28 mouse cellular contexts compared by ENCODE assay signal in the genomic region with DNA sequence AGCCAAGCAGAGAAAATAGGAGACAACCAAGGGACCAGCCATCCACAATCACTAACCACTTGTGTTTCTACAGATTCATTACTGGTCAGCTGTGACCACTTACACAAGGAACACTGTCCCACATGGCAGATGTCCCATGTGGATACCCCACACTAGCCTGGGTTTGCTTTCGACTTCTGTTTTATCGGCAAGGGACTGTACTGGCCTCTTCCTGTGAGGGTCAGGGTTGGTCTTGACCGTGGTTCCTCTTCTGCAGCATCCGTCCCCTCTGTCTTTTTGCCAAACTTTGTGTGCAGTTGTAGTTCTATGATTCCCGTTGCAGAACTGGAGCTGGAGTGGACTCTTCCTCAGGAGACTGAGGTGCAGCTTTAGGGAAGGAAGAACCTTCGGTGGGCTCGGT. TPM values are rescaled to one million over a fixed set of nuclear protein-coding genes. Genes with fewer than 3 reads are reported as not detected.
A peak's percentile ranks its signal among the peaks of the same experiment; 100 is the strongest.
DNase-seq lines count a peak whose midpoint lies in the region; ATAC-seq and TF ChIP-seq lines count a peak whose summit lies in the region.
"Had no signal": no experiment of that assay in that cellular context is flagged by ENCODE, and none has a peak within 500 bp of the region (broad histone marks: within the 10 kb centered on the region; RNA-seq: fewer than 3 reads in every experiment).

No protein-coding gene starts in this region.

- H3K9ac ChIP-seq in liver, adult 2 months (ENCODE audit: low read depth, low read length), result no peak overlapping the region
- H3K9ac ChIP-seq in liver, postnatal 0 days (replicated peaks), result no peak overlapping the region
- H3K9ac ChIP-seq in forebrain, embryonic 15.5 days (replicated peaks), result no peak overlapping the region
- H3K9ac ChIP-seq: embryonic facial prominence, embryonic 13.5 days; forebrain, embryonic 13.5 days; forebrain, postnatal 0 days; heart, embryonic 12.5 days; heart, embryonic 15.5 days; hindbrain, embryonic 12.5 days; hindbrain, embryonic 15.5 days had no signal

- H3K27ac ChIP-seq in liver, adult 2 months (replicated peaks; ENCODE audit: insufficient read depth, low read depth, low read length), result no peak overlapping the region
- no peak overlapping the region for H3K27ac ChIP-seq in liver, postnatal 0 days (ENCODE audit: low read depth)
- H3K27ac ChIP-seq in forebrain, embryonic 15.5 days (replicated peaks), result no peak overlapping the region
- H3K27ac ChIP-seq: embryonic facial prominence, embryonic 10.5 days; embryonic facial prominence, embryonic 13.5 days; forebrain, embryonic 13.5 days; heart, embryonic 15.5 days; hindbrain, embryonic 12.5 days; hindbrain, embryonic 15.5 days had no signal

- H3K4me1 ChIP-seq in liver, adult 2 months (ENCODE audit: control insufficient read depth, insufficient read depth, low read length), result peaks cover 6% of the 10 kb centered on the region
- H3K4me1 ChIP-seq in liver, postnatal 0 days (ENCODE audit: insufficient read depth), result peaks cover 5% of the 10 kb centered on the region; the same call in 1 of the 2 replicates
- no peaks in the 10 kb centered on the region for H3K4me1 ChIP-seq in forebrain, embryonic 15.5 days
- H3K4me1 ChIP-seq: embryonic facial prominence, embryonic 10.5 days; embryonic facial prominence, embryonic 13.5 days; forebrain, embryonic 13.5 days; hindbrain, embryonic 12.5 days; hindbrain, embryonic 15.5 days had no signal

- no peaks in the 10 kb centered on the region for H3K27me3 ChIP-seq in liver, adult 2 months (ENCODE audit: control insufficient read depth, insufficient read depth, low read length)
- H3K27me3 ChIP-seq in liver, postnatal 0 days (ENCODE audit: insufficient read depth, low read length), result no peaks in the 10 kb centered on the region
- H3K27me3 ChIP-seq in forebrain, embryonic 15.5 days, result no peaks in the 10 kb centered on the region
- H3K27me3 ChIP-seq: embryonic facial prominence, embryonic 13.5 days; forebrain, embryonic 13.5 days; heart, embryonic 12.5 days; heart, embryonic 15.5 days; hindbrain, embryonic 12.5 days; hindbrain, embryonic 15.5 days had no signal

- no peaks in the 10 kb centered on the region for H3K36me3 ChIP-seq in liver, adult 2 months (ENCODE audit: control insufficient read depth, insufficient read depth, low read length)
- no peaks in the 10 kb centered on the region for H3K36me3 ChIP-seq in liver, postnatal 0 days (replicated peaks; ENCODE audit: insufficient read depth, low read length)
- H3K36me3 ChIP-seq in forebrain, embryonic 15.5 days, result no peaks in the 10 kb centered on the region
- H3K36me3 ChIP-seq: embryonic facial prominence, embryonic 10.5 days; embryonic facial prominence, embryonic 13.5 days; heart, embryonic 12.5 days; heart, embryonic 15.5 days; hindbrain, embryonic 12.5 days; hindbrain, embryonic 15.5 days had no signal

- no peaks in the 10 kb centered on the region; the same call in 1 of the 2 replicates for H3K79me2 ChIP-seq in liver, adult 2 months (ENCODE audit: control insufficient read depth, insufficient read depth, low read length)

- ATAC-seq in liver, postnatal 0 days, result no peak
- ATAC-seq in granulocyte monocyte progenitor cell, adult 5-6 weeks (replicated peaks; ENCODE audit: poor library complexity, severe bottlenecking), result peak; percentile 79
- ATAC-seq in megakaryocyte, adult 5-6 weeks (ENCODE audit: poor library complexity, severe bottlenecking), result peak; percentile 88
- ATAC-seq in forebrain, embryonic 15.5 days (replicated peaks), result no peak
- ATAC-seq: activated CD4-positive, CD25-positive, alpha-beta regulatory T cell, adult 4 months; CD4-positive, CD25-positive, alpha-beta regulatory T cell, adult 4 months; forebrain, embryonic 13.5 days; forebrain, postnatal 0 days; intestine, postnatal 0 days had no signal

- TF ChIP-seq CTCF in liver, adult 2 months (IDR thresholded peaks at IDR 0.05; ENCODE audit: low read depth, low read length), result no peak
- TF ChIP-seq CTCF in liver, postnatal 0 days (IDR thresholded peaks at IDR 0.05; ENCODE audit: low read depth), result no peak

- H3K9me3 ChIP-seq in liver, postnatal 0 days (ENCODE audit: low read length), result no peaks in the 10 kb centered on the region
- no peaks in the 10 kb centered on the region for H3K9me3 ChIP-seq in forebrain, embryonic 15.5 days
- H3K9me3 ChIP-seq: embryonic facial prominence, embryonic 10.5 days; embryonic facial prominence, embryonic 13.5 days; forebrain, embryonic 13.5 days; heart, embryonic 12.5 days; heart, embryonic 15.5 days; hindbrain, embryonic 12.5 days; hindbrain, embryonic 15.5 days had no signal

- no peak overlapping the region for H3K4me2 ChIP-seq in liver, postnatal 0 days (ENCODE audit: low read depth, low read length)
- H3K4me2 ChIP-seq in forebrain, embryonic 15.5 days (replicated peaks), result no peak overlapping the region
- H3K4me2 ChIP-seq: embryonic facial prominence, embryonic 13.5 days; forebrain, embryonic 13.5 days; heart, embryonic 12.5 days; heart, embryonic 15.5 days; hindbrain, embryonic 12.5 days; hindbrain, embryonic 15.5 days had no signal

- DNase-seq in liver, adult 2 months (ENCODE audit: extremely low read depth, low read depth, low spot score), result peak; percentile 32
- no peak for DNase-seq in liver, postnatal 0 days
- no peak for DNase-seq in adrenal gland, postnatal 10 days
- DNase-seq: adrenal gland, adult 8-10 months; adrenal gland, postnatal 36 days; cerebellum, adult 11 months; cerebellum, adult 2 months; cerebellum, adult 9-11 months; cerebellum, postnatal 25 days; embryo, embryonic 11 days; forebrain, postnatal 0 days; gastrocnemius, postnatal 36 days; heart, postnatal 14 days; heart, postnatal 4 days had no signal

- WGBS in liver, adult 2 months, result 70% methylated on average over 7 of the region's 7 CpGs
- WGBS in liver, postnatal 0 days (ENCODE audit: insufficient replicate concordance), result 39% methylated on average over 7 of the region's 7 CpGs
- WGBS in forebrain, embryonic 15.5 days, result 93% methylated on average over 7 of the region's 7 CpGs

- H3K4me3 ChIP-seq in liver, adult 2 months (ENCODE audit: insufficient read depth, low read depth, low read length), result no peak overlapping the region
- no peak overlapping the region for H3K4me3 ChIP-seq in liver, postnatal 0 days (ENCODE audit: low read depth, low read length)
- no peak overlapping the region for H3K4me3 ChIP-seq in forebrain, embryonic 15.5 days
- H3K4me3 ChIP-seq: embryonic facial prominence, embryonic 10.5 days; embryonic facial prominence, embryonic 13.5 days; erythroblast, embryonic 14.5 days; forebrain, embryonic 13.5 days; heart, embryonic 12.5 days; heart, embryonic 15.5 days; hindbrain, embryonic 12.5 days; hindbrain, embryonic 15.5 days had no signal

- no peak for TF ChIP-seq POLR2A in liver, adult 2 months (IDR thresholded peaks at IDR 0.05; ENCODE audit: extremely low read depth, insufficient read depth, low read length)

- TF ChIP-seq EP300 in liver, postnatal 0 days (IDR thresholded peaks at IDR 0.05; ENCODE audit: low read depth), result no peak

RNA-seq across cellular contexts. Expression of gene Mitf, which starts 59.7 kb away (rescaled TPM):
- total RNA-seq in liver, adult 2 months (2014; rRNA removed), result 2.1 and 3.3 TPM in 2 replicates
- 1.4 and 1.5 TPM in 2 replicates for polyA plus RNA-seq in liver, adult 2 months (2012; rRNA removed)
- polyA plus RNA-seq in liver, postnatal 0 days (2015; fragmentation: Nextera tagmentation; extraction: Ambion mirVana), result 0.72 and 0.89 TPM in 2 replicates
- 6.6 and 11.3 TPM in 2 replicates for total RNA-seq in granulocyte monocyte progenitor cell, adult 5-6 weeks (2014; fragmentation: Nextera tagmentation)
- total RNA-seq in granulocyte monocyte progenitor cell, adult 5-6 weeks (2017), result 7.4 and 7.5 TPM in 2 replicates
- total RNA-seq in megakaryocyte, adult 5-6 weeks (2015), result 11.1 and 15.6 TPM in 2 replicates
- 8.8 and 14.4 TPM in 2 replicates for total RNA-seq in megakaryocyte, adult 5-6 weeks (2017)
- polyA plus RNA-seq in forebrain, embryonic 15.5 days (2015; fragmentation: Nextera tagmentation; extraction: Ambion mirVana), result 0.96 and 1.9 TPM in 2 replicates
- total RNA-seq in adrenal gland, postnatal 10 days (2021), result 1 to 10 TPM; 5.3 to 6.9 TPM
- polyA plus RNA-seq: erythroblast, embryonic 14.5 days had no signal

Comparison
In these comparisons a context has a peak if more than half of its experiments do, and no peak if none do; other contexts are left out.
1. ATAC-seq: peak in granulocyte monocyte progenitor cell, adult 5-6 weeks (single experiment) and megakaryocyte, adult 5-6 weeks (single experiment); none in liver, postnatal 0 days (single experiment) and forebrain, embryonic 15.5 days (single experiment).